Mouse (Mus musculus) bone marrow, adult 2 months (tissue): ENCODE results near the gene Zfp688.

Source experiments
- CTCF ChIP-seq: fragments of 200-500 bp; IDR thresholded peaks from 2 replicates; pipeline ENCODE4 v1.5.1; 2011; ENCODE audit warnings: low read length, control low read depth; ENCODE audit not compliant: control insufficient read depth, insufficient read depth
- POLR2A ChIP-seq: fragments of 200-500 bp; IDR thresholded peaks from 2 replicates; pipeline ENCODE4 v1.6.1; 2011; ENCODE audit warnings: low read depth, mild to moderate bottlenecking, control low read depth, low read length, borderline replicate concordance; ENCODE audit not compliant: control insufficient read depth

GRCm38 (mm10) chr7:127391538-127391937 is 30.3 kb downstream of the Zfp688 start:
- TF ChIP-seq CTCF, result no peak
- TF ChIP-seq POLR2A, result no peak
